Mouse (Mus musculus) lung, embryonic 14.5 days (tissue): ENCODE results near the gene Dynll2. TPM values are rescaled to one million over a fixed set of nuclear protein-coding genes. Genes with fewer than 3 reads are reported as not detected.

Experiments
- ATAC-seq: fragments of 200-750 bp; cut with Nextera tagmentation; 2 replicates; pipeline ENCODE4 v1.8.0; 2017; ENCODE audit warnings: mild to moderate bottlenecking, moderate TSS enrichment, moderate library complexity; ENCODE audit not compliant: insufficient read depth
- DNase-seq: peaks from one replicate; pipeline ENCODE4 v3.0.0-alpha.2; 2015
- H3K27ac ChIP-seq: fragments of 300-500 bp; sonication (generic); 2 replicates; pipeline ENCODE4 v1.5.1; 2014; ENCODE audit warnings: low read depth, mild to moderate bottlenecking, moderate library complexity
- H3K27me3 ChIP-seq: fragments of 300-500 bp; sonication (generic); 2 replicates; pipeline ENCODE4 v1.6.1; 2014; ENCODE audit warnings: low read length, control low read depth; ENCODE audit not compliant: insufficient read depth
- H3K36me3 ChIP-seq: fragments of 300-500 bp; sonication (generic); 2 replicates; pipeline ENCODE4 v1.6.1; 2014; ENCODE audit warnings: control low read depth; ENCODE audit not compliant: insufficient read depth
- H3K4me1 ChIP-seq: fragments of 300-500 bp; sonication (generic); 2 replicates; pipeline ENCODE4 v1.6.1; 2014; ENCODE audit warnings: antibody characterized with exemption, control low read depth; ENCODE audit not compliant: insufficient read depth
- H3K4me2 ChIP-seq: fragments of 300-500 bp; sonication (generic); 2 replicates; pipeline ENCODE4 v1.6.1; 2014; ENCODE audit warnings: mild to moderate bottlenecking
- H3K4me3 ChIP-seq: fragments of 300-500 bp; sonication (generic); 2 replicates; pipeline ENCODE4 v1.5.1; 2014; ENCODE audit warnings: low read depth, low read length
- H3K9ac ChIP-seq: fragments of 300-500 bp; sonication (generic); 2 replicates; pipeline ENCODE4 v1.6.1; 2014
- H3K9me3 ChIP-seq: fragments of 300-500 bp; sonication (generic); 2 replicates; pipeline ENCODE4 v1.6.1; 2016; ENCODE audit warnings: low read depth, low read length, control low read depth
- CTCF ChIP-seq: IDR thresholded peaks from 2 replicates; pipeline ENCODE4 v1.5.1; 2016; ENCODE audit warnings: antibody characterized with exemption, low read depth
- WGBS: fragments of 180-500 bp; shearing (Covaris S2); extraction: QIAGEN DNeasy Blood & Tissue Kit; methylation state at CpG from one replicate; pipeline ENCODE4 v1.1.7; 2014; 5-methylcytosine and 5-hydroxymethylcytosine counted together
- polyA plus RNA-seq: library from polyadenylated mRNA; unstranded; fragments of >200 nt; fragmentation: Nextera tagmentation; extraction: Ambion mirVana; gene quantifications from 2 replicates; pipeline ENCODE4 v1.2.1, GENCODE M21; 2014

The Dynll2 gene
- 19.7 and 19.9 TPM in 2 replicates for polyA plus RNA-seq

DNA sequence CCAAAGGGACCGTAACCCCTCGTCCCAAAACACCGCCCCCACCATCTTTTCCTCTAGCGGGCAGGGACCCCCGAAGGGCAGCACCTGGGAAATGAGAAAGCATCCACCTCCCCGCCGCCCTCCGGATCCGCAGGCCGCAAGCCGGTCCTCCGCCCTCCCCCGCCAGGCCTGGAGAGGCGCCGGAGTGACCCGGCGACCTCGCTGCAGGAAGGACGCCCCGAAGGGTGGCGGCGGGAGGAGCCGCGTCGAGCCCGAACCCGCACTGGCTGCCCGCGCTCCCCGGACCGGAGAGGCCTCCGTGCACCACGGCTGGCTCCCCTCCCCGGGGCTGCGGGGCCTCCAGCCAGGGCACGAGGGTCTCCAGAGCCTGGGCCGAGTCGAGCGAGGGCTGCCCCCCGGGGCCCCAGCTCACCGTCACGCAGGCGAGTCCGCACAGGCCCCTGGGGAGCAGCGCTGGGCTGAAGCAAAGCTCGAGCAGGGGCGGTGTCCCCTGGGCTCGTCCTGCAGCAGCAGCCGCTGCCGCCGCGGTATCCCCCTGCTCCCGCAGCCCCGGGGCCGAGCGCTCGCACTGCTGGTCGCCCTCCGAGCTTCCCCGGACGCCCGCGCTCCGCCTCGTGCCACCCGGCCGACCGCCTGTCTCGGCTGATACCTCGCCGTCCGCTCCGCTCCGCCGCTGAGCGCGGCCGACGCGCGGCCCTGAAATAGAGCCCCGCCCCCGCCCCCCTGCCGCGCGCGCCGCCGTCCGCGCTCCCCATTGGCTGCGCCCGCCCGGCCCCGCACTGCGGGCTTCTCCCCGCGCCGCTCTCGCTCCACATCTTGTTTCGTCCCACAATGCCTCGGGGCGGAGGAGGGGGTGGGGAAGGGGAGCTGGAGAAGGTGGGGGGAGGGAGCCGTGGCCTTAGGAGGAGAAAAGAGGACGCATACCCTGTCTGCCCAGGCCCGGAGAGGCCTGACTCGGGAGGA, at the start of gene Dynll2:
TSS of gene Dynll2 (minus strand) at position 703 of the 963 bp plus-strand sequence.
- Histone ChIP-seq H3K4me3 (peak within 1 kb of the TSS; percentile 98), H3K9ac (peak within 1 kb of the TSS; percentile 93), H3K4me1 (peaks cover 10% of the 10 kb centered on the region), H3K9me3 (no peaks in the 10 kb centered on the region), H3K27me3 (no peaks in the 10 kb centered on the region), H3K27ac (peak within 1 kb of the TSS; percentile 94), H3K4me2 (peak within 1 kb of the TSS; percentile 88), H3K36me3 (peaks cover 23% of the 10 kb centered on the region)
- ATAC-seq (peak; percentile 98), DNase-seq (peak; percentile 93)
- whole genome bisulfite sequencing: under 1% methylated on average over 105 of the region's 107 CpGs
- TF ChIP-seq CTCF: no peak

DNA sequence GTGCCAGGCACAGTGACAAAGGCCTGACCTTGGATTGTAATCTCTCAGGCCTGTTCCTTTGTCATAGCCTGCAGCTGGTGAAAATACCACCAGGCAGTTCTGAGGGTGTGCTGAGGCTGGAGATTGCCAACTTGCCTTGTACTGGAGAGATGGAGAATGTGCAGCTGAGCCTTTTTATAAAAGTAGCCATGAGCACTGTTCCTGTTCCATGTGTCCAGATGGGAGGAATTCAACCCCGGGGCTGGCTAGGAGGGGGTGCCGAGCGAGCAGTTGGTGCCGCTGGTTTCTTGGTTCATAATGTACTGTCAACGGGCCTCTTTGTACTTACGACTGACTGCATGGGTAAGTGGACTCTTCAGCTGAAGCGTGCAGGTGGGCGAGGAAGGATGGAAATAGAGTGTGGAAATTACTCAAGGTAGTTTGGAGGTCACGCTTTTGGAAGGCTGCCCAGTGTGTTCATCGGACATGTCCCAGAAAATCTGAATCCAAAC, 49.5 kb upstream of the Dynll2 start:
- WGBS: 70% methylated on average over 10 of the region's 10 CpGs
- no peak for TF ChIP-seq CTCF
- H3K4me1 ChIP-seq: no peaks in the 10 kb centered on the region
- no peaks in the 10 kb centered on the region for H3K27me3 ChIP-seq
- H3K4me2 ChIP-seq: no peak overlapping the region
- H3K36me3 ChIP-seq: no peaks in the 10 kb centered on the region
- no peaks in the 10 kb centered on the region for H3K9me3 ChIP-seq
- H3K9ac ChIP-seq: no peak overlapping the region
- no peak overlapping the region for H3K4me3 ChIP-seq
- DNase-seq (no peak), ATAC-seq (no peak)
- H3K27ac ChIP-seq: no peak overlapping the region; the same call in 1 of the 2 replicates

DNA sequence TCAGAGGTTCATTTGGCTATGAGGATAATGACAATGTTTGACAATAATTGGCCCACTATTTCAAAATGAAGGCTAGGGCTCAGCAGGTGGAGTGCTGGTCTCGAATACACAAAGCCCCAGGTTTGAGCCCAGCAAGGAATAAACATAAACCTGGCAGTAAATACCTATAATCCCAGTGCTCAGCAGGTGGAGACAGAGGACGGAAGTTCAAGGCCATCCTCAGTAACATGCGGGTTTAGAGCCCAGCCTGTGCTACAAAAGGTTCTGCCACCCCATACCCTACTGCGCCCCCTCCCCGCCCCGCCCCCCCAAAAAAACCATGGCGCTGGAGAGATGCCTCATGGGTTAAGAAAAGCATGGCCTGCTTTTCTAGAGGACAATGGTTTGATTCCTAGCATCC, 48.6 kb upstream of the Dynll2 start:
- 69% methylated on average over 7 of the region's 7 CpGs for WGBS
- no peak for ATAC-seq
- no peaks in the 10 kb centered on the region for H3K27me3 ChIP-seq
- DNase-seq: no peak
- H3K36me3 ChIP-seq: no peaks in the 10 kb centered on the region
- no peak overlapping the region for H3K27ac ChIP-seq
- no peaks in the 10 kb centered on the region for H3K9me3 ChIP-seq
- no peak overlapping the region for H3K4me3 ChIP-seq
- H3K4me1 ChIP-seq: no peaks in the 10 kb centered on the region
- no peak overlapping the region for H3K4me2 ChIP-seq
- no peak overlapping the region for H3K9ac ChIP-seq
- no peak for TF ChIP-seq CTCF

DNA sequence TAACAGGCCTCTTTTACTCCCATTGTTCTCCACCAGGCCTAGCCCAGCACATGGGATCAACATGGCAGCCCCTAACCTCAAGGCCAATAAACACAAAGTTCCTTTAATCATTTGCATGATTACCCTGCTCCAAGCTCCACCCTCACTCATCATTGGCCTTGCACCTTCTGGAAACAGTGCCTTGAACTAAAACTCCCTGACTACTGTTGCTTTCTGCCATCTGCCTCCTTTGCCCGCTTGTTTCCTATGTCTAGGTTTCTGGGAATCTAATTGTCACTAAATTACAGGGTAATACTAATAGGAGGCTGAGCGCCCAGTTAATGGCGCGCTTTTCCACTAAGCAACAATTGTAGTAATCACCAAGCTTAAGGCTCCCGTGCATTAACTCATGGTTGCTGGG, 44.4 kb upstream of the Dynll2 start:
- ATAC-seq (no peak), DNase-seq (no peak)
- Histone ChIP-seq H3K4me1 (no peaks in the 10 kb centered on the region), H3K27ac (no peak overlapping the region), H3K4me3 (no peak overlapping the region), H3K36me3 (no peaks in the 10 kb centered on the region), H3K9me3 (no peaks in the 10 kb centered on the region), H3K4me2 (no peak overlapping the region), H3K27me3 (no peaks in the 10 kb centered on the region), H3K9ac (no peak overlapping the region)
- TF ChIP-seq CTCF: no peak
- 93% methylated on average over 5 of the region's 5 CpGs for WGBS

DNA sequence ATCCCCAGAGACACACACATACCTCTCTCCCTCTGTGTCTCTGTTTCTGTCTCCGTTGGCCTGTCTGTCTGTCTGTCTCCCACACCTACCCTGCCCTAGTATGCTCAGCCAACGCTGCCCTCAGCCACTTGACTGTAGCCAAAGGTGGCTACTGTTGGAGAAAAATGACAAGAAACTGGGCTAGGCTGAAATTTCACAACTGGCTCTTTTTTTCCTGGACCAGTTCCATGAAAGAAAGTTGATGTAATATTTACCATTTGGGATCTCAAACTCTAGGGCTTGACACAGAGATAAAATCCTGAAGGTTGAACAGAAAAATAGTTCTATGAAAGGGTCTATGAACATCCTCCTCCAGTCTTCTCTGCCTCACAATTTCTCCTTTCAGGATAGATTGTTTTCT, 43.5 kb upstream of the Dynll2 start:
- Histone ChIP-seq H3K36me3 (no peaks in the 10 kb centered on the region), H3K4me1 (no peaks in the 10 kb centered on the region), H3K27me3 (no peaks in the 10 kb centered on the region), H3K9ac (no peak overlapping the region), H3K9me3 (no peaks in the 10 kb centered on the region), H3K4me3 (no peak overlapping the region), H3K4me2 (no peak overlapping the region), H3K27ac (no peak overlapping the region)
- no peak for TF ChIP-seq CTCF
- DNase-seq: no peak
- ATAC-seq: no peak
- 41% methylated on average over 2 of the region's 2 CpGs for WGBS

DNA sequence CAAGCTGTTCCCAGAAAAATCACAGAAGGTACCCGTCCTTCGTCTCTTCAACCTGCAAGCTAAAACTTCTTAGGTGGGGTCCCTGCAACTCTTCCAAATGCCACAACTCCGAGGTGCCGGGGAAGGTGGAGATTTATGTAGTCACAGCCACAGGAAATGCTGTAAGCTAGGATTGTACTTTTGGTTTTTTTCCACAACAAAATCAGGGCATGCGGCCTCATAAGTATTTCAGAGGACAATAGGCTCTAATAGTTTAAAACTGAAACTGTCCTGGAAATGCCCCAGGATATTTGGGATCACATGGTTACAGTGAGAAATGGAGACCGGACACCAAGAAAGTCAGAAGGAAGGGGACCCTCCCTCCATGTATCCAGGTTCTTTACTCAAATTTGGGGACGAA, 42.9 kb upstream of the Dynll2 start:
- H3K9me3 ChIP-seq: no peaks in the 10 kb centered on the region
- no peak overlapping the region for H3K27ac ChIP-seq
- H3K27me3 ChIP-seq: no peaks in the 10 kb centered on the region
- no peak for TF ChIP-seq CTCF
- no peak overlapping the region for H3K4me3 ChIP-seq
- no peak overlapping the region for H3K9ac ChIP-seq
- no peak overlapping the region for H3K4me2 ChIP-seq
- no peaks in the 10 kb centered on the region for H3K4me1 ChIP-seq
- no peaks in the 10 kb centered on the region for H3K36me3 ChIP-seq
- DNase-seq: no peak
- no peak for ATAC-seq
- 83% methylated on average over 7 of the region's 7 CpGs for WGBS

DNA sequence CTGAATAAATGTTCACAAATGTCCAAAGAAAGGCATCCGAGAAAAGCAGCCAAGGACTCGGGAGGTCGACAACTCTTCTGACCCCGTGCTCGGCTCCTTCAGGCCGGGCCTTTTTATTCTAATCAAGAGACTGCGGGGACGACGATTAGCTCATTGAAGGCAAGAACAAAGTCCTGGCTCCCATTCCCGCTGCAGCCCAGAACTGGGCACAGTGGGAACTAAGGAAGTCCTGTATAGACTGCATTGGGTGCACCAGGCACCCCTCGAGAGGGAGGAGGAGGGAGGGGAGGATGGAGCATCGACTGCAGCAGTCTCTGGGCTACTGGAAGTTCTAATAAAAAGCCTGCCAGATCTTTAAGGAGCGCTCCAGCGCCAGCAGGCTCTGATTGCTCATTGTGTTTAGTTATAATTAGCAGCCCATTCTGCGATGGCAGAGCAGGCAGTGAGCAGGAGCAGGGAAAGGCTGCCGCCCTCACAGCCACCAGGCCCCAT, 40.9 kb upstream of the Dynll2 start:
- no peak for ATAC-seq
- TF ChIP-seq CTCF: no peak
- no peak overlapping the region for H3K27ac ChIP-seq
- no peak for DNase-seq
- no peaks in the 10 kb centered on the region for H3K27me3 ChIP-seq
- 23% methylated on average over 16 of the region's 16 CpGs for WGBS
- no peak overlapping the region for H3K4me3 ChIP-seq
- H3K4me1 ChIP-seq: no peaks in the 10 kb centered on the region
- H3K9ac ChIP-seq: no peak overlapping the region
- no peaks in the 10 kb centered on the region for H3K9me3 ChIP-seq
- H3K36me3 ChIP-seq: no peaks in the 10 kb centered on the region
- H3K4me2 ChIP-seq: no peak overlapping the region
